Mouse (Mus musculus) forelimb bud, embryonic 11.5 days (tissue): ENCODE measurements around the gene Cox17.

Source experiments
- DNase-seq: peaks from one replicate; pipeline ENCODE4 v3.0.0-alpha.2; 2012; ENCODE audit warnings: low read depth, low spot score

The Cox17 gene

GRCm38 (mm10) chr16:38392126-38392894 lies 45.5 kb downstream of the Cox17 start:
- DNase-seq, result no peak

GRCm38 (mm10) chr16:38394191-38394618 lies 47.4 kb downstream of the Cox17 start:
- no peak for DNase-seq

- DNase-seq, result no peak
Measured at GRCm38 (mm10) chr16:38395060-38395730, 48.4 kb downstream of the Cox17 start.

- peak; percentile 46 for DNase-seq
Measured at GRCm38 (mm10) chr16:38396155-38396554, 49.4 kb downstream of the Cox17 start.

GRCm38 (mm10) chr16:38398266-38398665 lies 51.5 kb downstream of the Cox17 start:
- no peak for DNase-seq

- DNase-seq, result no peak
Measured at GRCm38 (mm10) chr16:38399076-38399475, 52.3 kb downstream of the Cox17 start.

GRCm38 (mm10) chr16:38399531-38400231 lies 52.9 kb downstream of the Cox17 start:
- DNase-seq, result peak; percentile 32

GRCm38 (mm10) chr16:38400311-38400960 lies 53.6 kb downstream of the Cox17 start:
- no peak for DNase-seq

GRCm38 (mm10) chr16:38401468-38401867 lies 54.7 kb downstream of the Cox17 start:
- no peak for DNase-seq
